Mouse (Mus musculus) embryonic facial prominence, embryonic 14.5 days (tissue): Measurements from ENCODE around the gene Dexi. TPM values are rescaled to one million over a fixed set of nuclear protein-coding genes. Genes with fewer than 3 reads are reported as not detected.

Experiments used
- polyA plus RNA-seq: library from polyadenylated mRNA; unstranded; fragments of >200 nt; fragmentation: Nextera tagmentation; extraction: Ambion mirVana; gene quantifications from 2 replicates; pipeline ENCODE4 v1.2.1, GENCODE M21; 2014

Dexi gene
- polyA plus RNA-seq, 1 experiment from 2014 or later = 30.3 TPM

Other genes with a start within 250 kb of the Dexi start
- 35.4 and 38.6 TPM in 2 replicates for gene Emp2, start 229.1 kb downstream of the Dexi start, polyA plus RNA-seq
- 2.3 and 3.9 TPM in 2 replicates for gene Tekt5, start 147.6 kb downstream of the Dexi start, polyA plus RNA-seq
- gene Nubp1, start 131.1 kb downstream of the Dexi start, polyA plus RNA-seq = 49.0 and 52.6 TPM in 2 replicates
- 13.2 and 14.7 TPM in 2 replicates for gene Tvp23a, start 95.7 kb downstream of the Dexi start, polyA plus RNA-seq
- gene Ciita, start 63.0 kb downstream of the Dexi start, polyA plus RNA-seq = 0.29 and 0.35 TPM in 2 replicates
- gene Clec16a, start 2.3 kb upstream of the Dexi start, polyA plus RNA-seq = 26.8 and 29.6 TPM in 2 replicates
- gene Socs1, start 242.5 kb upstream of the Dexi start, polyA plus RNA-seq = 10.8 and 11.4 TPM in 2 replicates
- not detected in 2 replicates for gene Tnp2, start 245.6 kb upstream of the Dexi start, polyA plus RNA-seq
- gene Prm3, start 247.9 kb upstream of the Dexi start, polyA plus RNA-seq = not detected in 2 replicates